In the genomic region with DNA sequence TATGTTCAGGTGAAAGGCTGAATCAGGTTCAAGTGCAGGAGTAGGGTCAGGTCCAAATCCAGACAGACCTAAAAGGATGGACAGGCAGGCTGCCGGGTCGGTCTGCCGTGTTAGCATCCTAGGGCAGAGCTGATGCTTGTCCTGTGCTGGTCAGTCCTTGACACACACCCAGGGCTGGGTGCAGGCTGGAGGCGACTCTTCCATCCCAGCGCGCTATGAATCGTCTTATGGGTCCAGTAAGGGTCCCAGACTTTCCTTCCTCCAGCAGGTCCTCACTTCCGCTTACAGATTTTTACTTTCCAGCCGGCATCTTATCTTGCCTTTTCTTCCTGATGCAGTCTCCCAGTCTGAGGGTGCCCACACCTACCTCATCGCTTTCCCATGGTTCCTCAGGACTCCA, we compare ENCODE assay signal across 19 mouse cellular contexts.
DNase-seq lines count a peak whose midpoint lies in the region; ATAC-seq lines count a peak whose summit lies in the region.
"Had no signal": no experiment of that assay in that cellular context is flagged by ENCODE, and none has a peak within 500 bp of the region (broad histone marks: within the 10 kb centered on the region; RNA-seq: fewer than 3 reads in every experiment).

No protein-coding gene starts in this region.

- intact Hi-C loops in heart, postnatal 10 days (cut with DNase I), result loop anchor here (10.0 kb wide), 1 partner anchor 503 kb away; no protein-coding TSS in a partner anchor

- no peak overlapping the region for H3K4me3 ChIP-seq in neural tube, embryonic 11.5 days (ENCODE audit: low read depth, low read length)
- peak overlapping the region; percentile 28 for H3K4me3 ChIP-seq in hindbrain, embryonic 15.5 days
- peak overlapping the region; percentile 19 for H3K4me3 ChIP-seq in midbrain, embryonic 14.5 days (replicated peaks; ENCODE audit: low read depth, low read length)
- 0 out of 2 replicates have a peak overlapping the region, but pooled peaks have one; percentile 30 for H3K4me3 ChIP-seq in neural tube, embryonic 15.5 days (replicated peaks)
- H3K4me3 ChIP-seq: limb, embryonic 12.5 days; liver, embryonic 13.5 days; lung, embryonic 15.5 days had no signal

- no peaks in the 10 kb centered on the region for H3K4me1 ChIP-seq in neural tube, embryonic 11.5 days (ENCODE audit: control insufficient read depth, insufficient read depth, low read length)
- no peaks in the 10 kb centered on the region for H3K4me1 ChIP-seq in hindbrain, embryonic 15.5 days (replicated peaks)
- peaks cover 4% of the 10 kb centered on the region; the same call in 1 of the 2 replicates for H3K4me1 ChIP-seq in midbrain, embryonic 14.5 days (ENCODE audit: control insufficient read depth, insufficient read depth, low read length)
- H3K4me1 ChIP-seq in neural tube, embryonic 15.5 days, result no peaks in the 10 kb centered on the region
- H3K4me1 ChIP-seq: liver, embryonic 13.5 days; lung, embryonic 15.5 days had no signal

- H3K4me2 ChIP-seq in neural tube, embryonic 11.5 days (ENCODE audit: low read depth), result peak overlapping the region; percentile 21; the same call in 1 of the 2 replicates
- H3K4me2 ChIP-seq in hindbrain, embryonic 15.5 days, result peak overlapping the region; percentile 54
- H3K4me2 ChIP-seq in midbrain, embryonic 14.5 days (ENCODE audit: low read length), result peak overlapping the region; percentile 52
- H3K4me2 ChIP-seq in neural tube, embryonic 15.5 days, result peak overlapping the region; percentile 54
- H3K4me2 ChIP-seq: limb, embryonic 12.5 days; liver, embryonic 13.5 days; lung, embryonic 15.5 days had no signal

- H3K9ac ChIP-seq in neural tube, embryonic 11.5 days (ENCODE audit: low read length), result no peak overlapping the region
- H3K9ac ChIP-seq in hindbrain, embryonic 15.5 days, result no peak overlapping the region
- H3K9ac ChIP-seq in midbrain, embryonic 14.5 days (replicated peaks; ENCODE audit: low read length), result no peak overlapping the region; the same call in 1 of the 2 replicates
- no peak overlapping the region for H3K9ac ChIP-seq in neural tube, embryonic 15.5 days (replicated peaks)
- H3K9ac ChIP-seq: limb, embryonic 12.5 days; liver, embryonic 13.5 days; lung, embryonic 15.5 days had no signal

- no peak for DNase-seq in neural tube, embryonic 11.5 days (ENCODE audit: low spot score)
- no peak for DNase-seq in neural tube, embryonic 10.5 days (ENCODE audit: extremely low spot score, low spot score)
- no peak for DNase-seq in midbrain, embryonic 14.5 days
- DNase-seq in urinary bladder, adult 2 months (ENCODE audit: low spot score), result no peak
- no peak for DNase-seq in adipocyte (ENCODE audit: low spot score)
- no peak for DNase-seq in heart, postnatal 10 days
- DNase-seq: adrenal gland, adult 8-10 months; cerebellum, adult 9-11 months; gastrocnemius, postnatal 10 days; heart, adult 11 months; heart, postnatal 4 days; liver, embryonic 13.5 days; thymus, postnatal 14 days had no signal

- no peak overlapping the region for H3K27ac ChIP-seq in neural tube, embryonic 11.5 days (ENCODE audit: low read depth, low read length)
- no peak overlapping the region for H3K27ac ChIP-seq in hindbrain, embryonic 15.5 days (replicated peaks)
- no peak overlapping the region for H3K27ac ChIP-seq in midbrain, embryonic 14.5 days (replicated peaks; ENCODE audit: low read depth, low read length)
- H3K27ac ChIP-seq in neural tube, embryonic 15.5 days (replicated peaks), result no peak overlapping the region
- H3K27ac ChIP-seq: limb, embryonic 12.5 days; liver, embryonic 13.5 days; lung, embryonic 15.5 days; macrophage had no signal

- ATAC-seq in neural tube, embryonic 11.5 days (ENCODE audit: insufficient read depth, low FRiP score, low TSS enrichment), result no peak
- no peak for ATAC-seq in hindbrain, embryonic 15.5 days (ENCODE audit: low FRiP score, low read depth)
- ATAC-seq in midbrain, embryonic 14.5 days (ENCODE audit: low FRiP score, low TSS enrichment), result no peak
- no peak for ATAC-seq in neural tube, embryonic 15.5 days (ENCODE audit: low FRiP score)
- ATAC-seq: intestine, embryonic 16.5 days had no signal

- no peaks in the 10 kb centered on the region for H3K36me3 ChIP-seq in neural tube, embryonic 11.5 days (ENCODE audit: control insufficient read depth, insufficient read depth, low read length)
- no peaks in the 10 kb centered on the region for H3K36me3 ChIP-seq in hindbrain, embryonic 15.5 days
- no peaks in the 10 kb centered on the region for H3K36me3 ChIP-seq in midbrain, embryonic 14.5 days (ENCODE audit: control insufficient read depth, insufficient read depth, low read length)
- H3K36me3 ChIP-seq in neural tube, embryonic 15.5 days, result no peaks in the 10 kb centered on the region
- H3K36me3 ChIP-seq: limb, embryonic 12.5 days; liver, embryonic 13.5 days; lung, embryonic 15.5 days had no signal

- WGBS in neural tube, embryonic 11.5 days, result 96% methylated on average over 10 of the region's 10 CpGs
- 78% methylated on average over 10 of the region's 10 CpGs for WGBS in hindbrain, embryonic 15.5 days
- 87% methylated on average over 10 of the region's 10 CpGs for WGBS in midbrain, embryonic 14.5 days
- 90% methylated on average over 10 of the region's 10 CpGs for WGBS in neural tube, embryonic 15.5 days

- no peaks in the 10 kb centered on the region for H3K27me3 ChIP-seq in neural tube, embryonic 11.5 days (ENCODE audit: control insufficient read depth, insufficient read depth, low read length)
- no peaks in the 10 kb centered on the region for H3K27me3 ChIP-seq in hindbrain, embryonic 15.5 days
- no peaks in the 10 kb centered on the region for H3K27me3 ChIP-seq in midbrain, embryonic 14.5 days (ENCODE audit: control insufficient read depth, insufficient read depth, low read length)
- no peaks in the 10 kb centered on the region for H3K27me3 ChIP-seq in neural tube, embryonic 15.5 days (replicated peaks)
- H3K27me3 ChIP-seq: limb, embryonic 12.5 days; liver, embryonic 13.5 days; lung, embryonic 15.5 days had no signal

- H3K9me3 ChIP-seq in neural tube, embryonic 11.5 days (ENCODE audit: control insufficient read depth, low read length), result no peaks in the 10 kb centered on the region
- no peaks in the 10 kb centered on the region for H3K9me3 ChIP-seq in hindbrain, embryonic 15.5 days
- no peaks in the 10 kb centered on the region for H3K9me3 ChIP-seq in midbrain, embryonic 14.5 days (ENCODE audit: control insufficient read depth, low read length)
- H3K9me3 ChIP-seq in neural tube, embryonic 15.5 days (replicated peaks), result no peaks in the 10 kb centered on the region
- H3K9me3 ChIP-seq: limb, embryonic 12.5 days; liver, embryonic 13.5 days; lung, embryonic 15.5 days had no signal
